Mouse (Mus musculus) kidney, adult 2 months (tissue): ENCODE data around the gene Luzp1. TPM values are rescaled to one million over a fixed set of nuclear protein-coding genes. Genes with fewer than 3 reads are reported as not detected.
A peak's percentile ranks its signal among the peaks of the same experiment; 100 is the strongest.

ENCODE experiments used
- DNase-seq: peaks from one replicate; pipeline ENCODE4 v3.0.0; 2021
- H3K27ac ChIP-seq: fragments of 200-500 bp; 2 replicates; pipeline ENCODE4 v1.5.1; 2012; ENCODE audit warnings: low read depth, low read length, control low read depth, inconsistent platforms; ENCODE audit not compliant: insufficient read depth
- H3K27me3 ChIP-seq: fragments of 200-500 bp; replicated peaks from 2 replicates; pipeline ENCODE4 v1.6.1; 2012; ENCODE audit warnings: mild to moderate bottlenecking, moderate library complexity, low read length, inconsistent platforms; ENCODE audit not compliant: control insufficient read depth, insufficient read depth
- H3K36me3 ChIP-seq: fragments of 200-500 bp; 2 replicates; pipeline ENCODE4 v1.6.1; 2012; ENCODE audit warnings: mild to moderate bottlenecking, moderate library complexity, low read length, inconsistent platforms; ENCODE audit not compliant: control insufficient read depth, insufficient read depth
- H3K4me1 ChIP-seq: fragments of 200-500 bp; 2 replicates; pipeline ENCODE4 v1.6.1; 2011; ENCODE audit warnings: low read length; ENCODE audit not compliant: control insufficient read depth, insufficient read depth
- H3K4me3 ChIP-seq: fragments of 200-500 bp; 2 replicates; pipeline ENCODE4 v1.5.1; 2011; ENCODE audit warnings: mild to moderate bottlenecking, low read depth, low read length, control low read depth; ENCODE audit not compliant: insufficient read depth
- CTCF ChIP-seq: fragments of 200-500 bp; conservative IDR thresholded peaks from 2 replicates; pipeline ENCODE4 v1.5.1; 2011; ENCODE audit warnings: low read depth, mild to moderate bottlenecking, control low read depth, low read length, moderate library complexity, mixed read lengths; ENCODE audit not compliant: insufficient read depth, insufficient read length
- POLR2A ChIP-seq: fragments of 200-500 bp; IDR thresholded peaks from one replicate; pipeline ENCODE4 v1.6.1; 2011; ENCODE audit warnings: low read depth, low read length, control low read depth
- WGBS: fragments of 180-500 bp; shearing (Covaris S2); methylation state at CpG from one replicate; pipeline ENCODE4 v1.1.7; 2018; 5-methylcytosine and 5-hydroxymethylcytosine counted together
- polyA plus RNA-seq: library from polyadenylated mRNA; depleted of rRNA; stranded (reverse); fragments of >200 nt; gene quantifications from 2 replicates; pipeline ENCODE4 v1.2.3, GENCODE M21; 2012

Luzp1 gene
- polyA plus RNA-seq, 1 experiment = 12.5 TPM

DNA sequence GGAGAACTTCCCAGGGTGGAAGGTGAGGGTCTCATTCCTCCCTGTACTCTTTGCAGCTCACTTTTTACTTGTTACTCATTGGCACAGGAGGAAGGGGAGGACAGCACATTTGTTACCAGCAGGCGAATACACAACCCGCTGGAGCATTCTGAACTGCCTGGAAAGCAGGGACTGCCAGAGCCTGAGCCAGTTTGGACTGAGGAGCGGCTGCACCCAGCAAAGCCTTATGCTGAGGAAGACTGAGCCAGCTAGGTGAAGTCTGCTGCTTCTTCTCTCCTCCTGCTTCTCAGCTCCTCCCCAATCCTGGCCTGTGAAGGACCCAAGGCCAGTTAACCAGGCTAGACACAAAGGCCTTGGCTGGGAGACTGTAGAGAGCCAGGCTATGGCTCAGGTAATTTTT, 75.6 kb downstream of the Luzp1 start:
- WGBS = 93% methylated on average over 3 of the region's 3 CpGs
- Histone ChIP-seq H3K36me3 (peaks cover 3% of the 10 kb centered on the region), H3K27me3 (no peaks in the 10 kb centered on the region), H3K27ac (no peak overlapping the region), H3K4me3 (no peak overlapping the region), H3K4me1 (no peaks in the 10 kb centered on the region)
- TF ChIP-seq CTCF (no peak), POLR2A (no peak)
- DNase-seq = no peak

DNA sequence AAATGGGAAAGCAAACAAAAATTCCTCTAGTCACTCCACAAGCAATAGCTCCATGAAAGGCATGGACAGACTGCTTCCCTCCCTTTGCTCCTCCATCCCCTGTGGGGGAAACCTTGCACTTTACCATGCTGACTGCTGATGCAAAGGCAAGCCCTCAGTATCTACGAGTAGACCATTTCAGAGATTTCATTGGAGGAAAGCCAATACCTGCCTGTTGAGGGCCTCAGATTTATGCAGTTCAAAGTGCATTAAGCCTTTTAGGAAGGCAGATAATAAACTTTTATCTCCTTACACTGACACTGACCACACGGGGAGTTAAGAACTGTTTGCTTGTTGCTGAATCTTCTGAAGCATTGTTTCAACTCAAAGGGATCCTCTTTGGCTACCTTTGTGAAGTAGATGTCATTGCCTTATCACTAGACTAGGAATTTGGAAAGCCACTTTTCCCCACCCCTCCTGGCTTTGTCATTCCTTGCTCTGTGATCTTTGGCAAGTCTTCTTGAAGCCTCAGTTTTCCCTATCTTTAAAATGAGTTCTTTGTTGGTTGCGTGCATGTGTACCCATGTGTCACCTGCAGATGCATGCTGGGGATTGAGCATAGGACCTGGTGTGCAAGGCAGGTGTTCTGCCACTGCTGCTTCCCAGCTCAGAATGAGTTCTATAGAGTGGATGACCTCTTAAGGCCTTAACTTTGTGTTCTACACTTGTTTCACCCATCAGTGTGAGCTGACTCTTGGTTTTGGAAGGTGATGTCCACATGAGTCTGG, 76.9 kb downstream of the Luzp1 start:
- H3K4me3 ChIP-seq = no peak overlapping the region
- H3K27me3 ChIP-seq = no peaks in the 10 kb centered on the region
- 47% methylated on average over 3 of the region's 3 CpGs for WGBS
- no peak overlapping the region for H3K27ac ChIP-seq
- no peak for TF ChIP-seq CTCF
- TF ChIP-seq POLR2A = no peak
- no peak for DNase-seq
- H3K4me1 ChIP-seq = no peaks in the 10 kb centered on the region
- H3K36me3 ChIP-seq = peaks cover 3% of the 10 kb centered on the region

DNA sequence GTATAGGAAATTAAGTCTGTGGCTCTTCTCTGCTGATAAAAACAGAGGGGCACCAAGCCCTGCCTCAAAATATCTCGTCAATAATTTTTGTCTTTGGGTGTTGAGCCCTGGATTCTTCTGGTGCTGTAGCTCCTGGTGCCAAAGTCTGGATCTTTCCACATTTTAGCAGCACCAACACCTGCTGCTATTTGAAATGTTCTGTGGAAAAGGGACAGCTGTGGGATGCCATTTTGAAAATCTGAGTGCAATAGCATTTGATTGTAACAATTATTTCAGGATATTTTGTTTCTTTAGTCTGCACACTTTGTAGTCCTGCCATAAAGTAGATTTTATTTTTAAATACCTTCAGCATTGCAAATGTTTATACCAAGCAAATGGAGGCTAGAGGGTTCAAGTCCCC, 78.2 kb downstream of the Luzp1 start:
- DNase-seq = no peak
- 92% methylated on average over 1 of the region's 1 CpGs for WGBS
- Histone ChIP-seq H3K36me3 (peaks cover 5% of the 10 kb centered on the region), H3K27me3 (no peaks in the 10 kb centered on the region), H3K27ac (no peak overlapping the region), H3K4me1 (no peaks in the 10 kb centered on the region), H3K4me3 (no peak overlapping the region)
- TF ChIP-seq POLR2A (no peak), CTCF (no peak)

DNA sequence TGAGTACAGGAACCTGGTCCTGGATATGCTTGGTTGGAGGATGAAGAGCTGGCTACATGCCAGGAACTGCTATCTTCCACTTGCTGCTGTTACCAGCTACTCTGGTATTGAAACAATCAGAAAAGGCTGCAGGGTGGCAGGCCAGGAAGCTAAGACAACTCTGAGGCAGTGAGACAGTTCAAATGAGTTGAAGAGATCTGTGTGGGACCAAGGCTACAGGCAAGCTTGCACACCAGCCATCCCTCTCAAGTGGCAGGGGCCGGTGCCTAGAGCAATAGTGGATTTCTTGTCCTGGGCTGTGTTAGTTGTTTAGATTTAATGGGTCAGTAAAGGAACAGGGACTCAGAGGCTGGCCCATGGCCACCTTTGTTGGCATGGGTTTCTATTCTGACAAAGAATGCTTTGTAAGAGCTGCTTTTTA, 78.8 kb downstream of the Luzp1 start:
- Histone ChIP-seq H3K27me3 (no peaks in the 10 kb centered on the region), H3K4me1 (no peaks in the 10 kb centered on the region), H3K4me3 (no peak overlapping the region), H3K27ac (no peak overlapping the region), H3K36me3 (peaks cover 5% of the 10 kb centered on the region)
- peak; percentile 35 for DNase-seq
- WGBS = 69% methylated on average over 1 of the region's 1 CpGs
- TF ChIP-seq CTCF (no peak), POLR2A (no peak)

DNA sequence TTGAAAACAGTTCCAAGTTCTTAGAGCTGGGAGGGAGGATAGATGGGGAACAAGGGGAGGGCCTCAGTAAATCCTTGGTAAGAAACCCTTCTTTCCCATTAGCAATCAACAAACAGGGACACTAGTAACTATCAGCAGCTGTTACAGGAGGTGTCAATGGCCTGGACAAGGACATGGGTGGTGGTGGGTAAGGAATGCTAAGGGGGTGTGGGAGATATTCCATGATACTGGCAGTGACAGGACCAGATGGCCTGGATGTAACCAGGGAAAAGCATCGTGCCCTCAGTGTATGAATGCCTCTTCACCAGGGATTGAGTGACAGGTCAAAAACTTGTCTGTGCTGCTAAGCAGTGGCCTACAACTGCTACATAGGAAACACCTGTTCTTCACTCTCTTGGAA, 83.5 kb downstream of the Luzp1 start:
- peaks cover 19% of the 10 kb centered on the region for H3K36me3 ChIP-seq
- H3K27me3 ChIP-seq = no peaks in the 10 kb centered on the region
- no peak for DNase-seq
- TF ChIP-seq CTCF (no peak), POLR2A (no peak)
- no peak overlapping the region for H3K27ac ChIP-seq
- H3K4me1 ChIP-seq = no peaks in the 10 kb centered on the region
- H3K4me3 ChIP-seq = no peak overlapping the region
- 83% methylated on average over 1 of the region's 1 CpGs for WGBS

DNA sequence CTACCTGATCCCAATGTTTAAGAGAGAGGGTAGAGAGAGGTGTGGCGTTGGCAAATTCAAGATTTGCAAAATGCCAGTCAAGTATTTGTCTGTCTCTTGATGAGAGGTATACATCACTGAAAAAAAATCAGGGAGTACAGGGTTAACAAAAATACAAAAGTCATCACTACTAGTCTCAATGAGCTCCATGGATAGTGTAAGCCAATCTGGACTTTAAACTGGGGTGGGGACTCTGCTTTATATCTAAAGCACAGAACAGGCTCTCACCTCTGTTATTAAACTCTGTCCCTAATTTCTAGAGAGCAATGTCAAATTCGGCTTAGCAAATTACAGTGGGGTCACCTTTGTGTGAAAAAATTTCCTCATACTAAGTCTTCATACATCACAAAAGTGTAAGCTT, 88.1 kb downstream of the Luzp1 start:
- Histone ChIP-seq H3K27ac (no peak overlapping the region), H3K36me3 (peaks cover 23% of the 10 kb centered on the region), H3K4me1 (no peaks in the 10 kb centered on the region), H3K4me3 (no peak overlapping the region), H3K27me3 (no peaks in the 10 kb centered on the region)
- TF ChIP-seq POLR2A (no peak), CTCF (no peak)
- DNase-seq = no peak
- 81% methylated on average over 2 of the region's 2 CpGs for WGBS

DNA sequence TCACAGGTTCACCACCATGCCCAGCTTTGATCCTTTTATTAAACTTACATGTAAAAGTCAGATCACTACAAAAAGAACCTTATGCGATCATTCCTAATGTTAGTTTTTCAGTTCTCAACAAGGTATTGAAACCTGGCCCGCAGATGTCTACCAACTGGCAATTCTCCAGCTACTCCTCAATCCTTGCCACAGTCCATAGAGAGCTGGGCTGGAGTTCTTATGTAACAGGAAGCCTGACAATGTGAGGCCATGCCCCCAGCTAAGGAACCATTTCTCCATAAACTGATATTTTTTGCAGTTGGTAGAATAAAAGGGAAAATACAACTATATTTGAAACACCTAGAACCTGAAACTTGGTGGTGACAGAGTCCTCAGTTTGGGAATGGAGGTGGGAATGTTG, 90.1 kb downstream of the Luzp1 start:
- TF ChIP-seq POLR2A (no peak), CTCF (no peak)
- WGBS = 79% methylated on average over 2 of the region's 2 CpGs
- Histone ChIP-seq H3K4me1 (no peaks in the 10 kb centered on the region), H3K27ac (no peak overlapping the region), H3K36me3 (peaks cover 20% of the 10 kb centered on the region), H3K27me3 (no peaks in the 10 kb centered on the region), H3K4me3 (no peak overlapping the region)
- DNase-seq = no peak
